Mouse (Mus musculus) gastrocnemius, adult 2 months (tissue): ENCODE measurements around the gene Cyp4f15. TPM values are rescaled to one million over a fixed set of nuclear protein-coding genes. Genes with fewer than 3 reads are reported as not detected.
A peak's percentile ranks its signal among the peaks of the same experiment; 100 is the strongest.
"Not testable (repeated sequence)": the region's sequence is repeated elsewhere in the genome, so short reads cannot be mapped to it uniquely, and the experiment has no call there.

Experiments
- DNase-seq: peaks from one replicate; pipeline ENCODE4 v3.0.0; 2022
- H3K27ac ChIP-seq: fragments of 200-600 bp; 2 replicates; pipeline ENCODE4 v1.8.1; 2022; ENCODE audit warnings: mild to moderate bottlenecking
- H3K4me3 ChIP-seq: fragments of 200-600 bp; 2 replicates; pipeline ENCODE4 v1.8.1; 2022; ENCODE audit warnings: mild to moderate bottlenecking, moderate library complexity
- CTCF ChIP-seq: fragments of 200-600 bp; IDR thresholded peaks from 2 replicates; pipeline ENCODE4 v1.8.1; 2022; ENCODE audit warnings: antibody characterized with exemption, mild to moderate bottlenecking, moderate library complexity
- intact Hi-C: fragments of 180-260 bp; cut with DNase I; formaldehyde crosslinking; loops from one replicate; pipeline ENCODE4 v1.15.1; 2025
- long read RNA-seq, 2 experiments: library from polyadenylated mRNA; stranded (forward); transcript quantifications; one replicate each; pipeline ENCODE4 v2.0.0; 2021
- total RNA-seq, 2 experiments: library from RNA; stranded (reverse); gene quantifications; 2 replicates each; pipeline ENCODE4 v1.2.3; 2021

Gene Cyp4f15
- not detected for total RNA-seq
- long read RNA-seq, experiment 1: 0 reads
- long read RNA-seq, experiment 2: 0 reads

DNA sequence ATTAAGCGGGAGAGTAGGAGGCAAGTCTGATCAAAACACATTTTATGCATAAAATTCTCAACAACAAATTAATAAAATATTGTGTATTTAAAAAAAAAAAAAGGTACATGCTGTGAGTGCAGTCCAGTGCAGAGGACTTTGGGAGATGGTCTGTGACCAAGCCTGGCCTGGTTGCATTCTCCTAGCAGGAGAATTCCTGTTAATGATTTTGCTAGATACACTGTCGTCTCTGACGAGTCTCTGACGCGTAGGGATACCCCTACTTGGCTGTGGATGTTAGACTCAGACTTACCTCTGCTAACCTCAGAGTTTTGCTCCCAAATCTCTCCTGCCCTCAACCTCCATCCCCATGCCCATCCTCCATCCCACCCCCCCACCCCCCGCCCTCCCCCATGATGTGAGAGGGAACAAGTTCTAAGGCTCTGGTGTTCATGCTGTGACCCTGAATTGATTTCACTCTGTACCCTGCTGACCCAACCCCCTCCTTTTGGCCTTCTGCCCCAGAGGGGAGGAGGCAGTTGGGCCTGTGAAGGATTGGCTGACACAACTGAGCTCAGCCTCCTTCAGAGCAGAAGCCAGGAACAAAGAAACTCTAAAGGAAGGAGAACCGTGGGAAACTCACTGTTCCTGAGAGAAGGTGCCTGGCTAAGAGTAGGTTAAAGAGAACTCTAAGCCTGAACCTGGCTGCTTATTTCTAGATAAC is at the start of gene Cyp4f15:
Cyp4f15 (plus strand) TSS at position 580 of the 703 bp plus-strand sequence.
- TF ChIP-seq CTCF: no peak
- intact Hi-C loops: no loop called here
- Histone ChIP-seq H3K4me3 (no peak within 1 kb of the TSS), H3K27ac (no peak within 1 kb of the TSS)
- DNase-seq: no peak

DNA sequence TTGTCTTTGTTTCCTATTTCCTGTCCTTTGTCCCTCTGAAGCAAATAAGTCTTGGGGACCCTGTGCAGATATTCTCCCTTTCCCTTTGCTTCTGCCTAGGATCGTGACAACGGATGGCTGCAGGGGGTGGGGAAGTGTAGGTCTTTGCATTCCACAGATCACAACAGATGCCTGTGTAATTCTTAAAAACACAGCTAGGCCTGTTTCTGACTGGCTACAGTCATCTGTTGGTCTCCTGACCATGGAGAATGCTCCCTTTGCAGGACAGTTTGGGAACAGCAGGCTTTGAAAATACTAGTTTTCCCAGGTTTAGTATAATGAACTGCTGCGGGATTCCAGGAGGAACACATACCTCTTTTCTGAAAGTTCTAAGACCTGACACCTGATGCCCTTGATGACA is 49.1 kb upstream of the Cyp4f15 start:
- Histone ChIP-seq H3K4me3 (no peak overlapping the region), H3K27ac (no peak overlapping the region)
- TF ChIP-seq CTCF: no peak
- intact Hi-C loops: loop anchor here (5.0 to 10.0 kb wide), 2 partner anchors 92 to 316 kb away; no protein-coding TSS in a partner anchor
- no peak for DNase-seq

- TF ChIP-seq CTCF: no peak
- DNase-seq: no peak
- H3K4me3 ChIP-seq: no peak overlapping the region
- intact Hi-C loops: loop anchor here (5.0 to 10.0 kb wide), 2 partner anchors 92 to 315 kb away; no protein-coding TSS in a partner anchor
- no peak overlapping the region for H3K27ac ChIP-seq
Observed at GRCm38 (mm10) chr17:32637151-32637550, 48.3 kb upstream of the Cyp4f15 start.

- TF ChIP-seq CTCF: no peak
- intact Hi-C loops: no loop called here
- Histone ChIP-seq H3K27ac (no peak overlapping the region), H3K4me3 (no peak overlapping the region)
- no peak for DNase-seq
Observed at GRCm38 (mm10) chr17:32646631-32647030, 38.8 kb upstream of the Cyp4f15 start.

- DNase-seq: no peak
- intact Hi-C loops: no loop called here
- Histone ChIP-seq H3K27ac (no peak overlapping the region), H3K4me3 (no peak overlapping the region)
- no peak for TF ChIP-seq CTCF
Observed at GRCm38 (mm10) chr17:32653860-32654259, 31.6 kb upstream of the Cyp4f15 start.

GRCm38 (mm10) chr17:32657041-32657440 is 28.4 kb upstream of the Cyp4f15 start:
- intact Hi-C loops: no loop called here
- no peak for TF ChIP-seq CTCF
- no peak overlapping the region for H3K4me3 ChIP-seq
- no peak overlapping the region for H3K27ac ChIP-seq
- no peak for DNase-seq

GRCm38 (mm10) chr17:32658246-32658645 is 27.2 kb upstream of the Cyp4f15 start:
- H3K4me3 ChIP-seq: no peak overlapping the region
- TF ChIP-seq CTCF: no peak
- no peak overlapping the region for H3K27ac ChIP-seq
- DNase-seq: no peak
- intact Hi-C loops: no loop called here

- no peak for DNase-seq
- H3K27ac ChIP-seq: no peak within 1 kb of the TSS
- H3K4me3 ChIP-seq: no peak within 1 kb of the TSS
- TF ChIP-seq CTCF: no peak
- intact Hi-C loops: no loop called here
Observed at GRCm38 (mm10) chr17:32658712-32659111, 26.7 kb upstream of the Cyp4f15 start, which contains the start of gene Cyp4f40. Gene Cyp4f40 (plus strand): TSS chr17:32658900.

- no peak for DNase-seq
- Histone ChIP-seq H3K27ac (no peak overlapping the region), H3K4me3 (no peak overlapping the region)
- intact Hi-C loops: no loop called here
- TF ChIP-seq CTCF: no peak
Observed at GRCm38 (mm10) chr17:32673976-32674375, 11.5 kb upstream of the Cyp4f15 start.

GRCm38 (mm10) chr17:32676040-32676635 is 9.3 kb upstream of the Cyp4f15 start:
- TF ChIP-seq CTCF: no peak
- DNase-seq: no peak
- no peak overlapping the region for H3K4me3 ChIP-seq
- intact Hi-C loops: no loop called here
- H3K27ac ChIP-seq: no peak overlapping the region

GRCm38 (mm10) chr17:32680404-32680803 is 5.0 kb upstream of the Cyp4f15 start:
- intact Hi-C loops: loop anchor here (1.0 kb wide), 1 partner anchor 152 kb away; no protein-coding TSS in a partner anchor
- peak; percentile 29 for DNase-seq
- Histone ChIP-seq H3K27ac (no peak overlapping the region), H3K4me3 (no peak overlapping the region)
- TF ChIP-seq CTCF: peak; percentile 78

GRCm38 (mm10) chr17:32686722-32687121 is 1.3 kb downstream of the Cyp4f15 start:
- H3K27ac ChIP-seq: no peak overlapping the region
- intact Hi-C loops: no loop called here
- no peak overlapping the region for H3K4me3 ChIP-seq
- no peak for DNase-seq
- no peak for TF ChIP-seq CTCF

GRCm38 (mm10) chr17:32690959-32691358 is 5.5 kb downstream of the Cyp4f15 start:
- DNase-seq: no peak
- Histone ChIP-seq H3K27ac (no peak overlapping the region), H3K4me3 (no peak overlapping the region)
- intact Hi-C loops: no loop called here
- TF ChIP-seq CTCF: no peak

GRCm38 (mm10) chr17:32702826-32703225 is 17.4 kb downstream of the Cyp4f15 start:
- peak; percentile 29; the same call in 1 of the 2 replicates for TF ChIP-seq CTCF
- peak; percentile 23 for DNase-seq
- no peak overlapping the region for H3K4me3 ChIP-seq
- intact Hi-C loops: no loop called here
- no peak overlapping the region for H3K27ac ChIP-seq

- DNase-seq, intact Hi-C loops, H3K27ac ChIP-seq, H3K4me3 ChIP-seq: not testable (repeated sequence)
Observed at GRCm38 (mm10) chr17:32710541-32710940, 25.1 kb downstream of the Cyp4f15 start.

GRCm38 (mm10) chr17:32722151-32722550 is 36.7 kb downstream of the Cyp4f15 start:
- H3K27ac ChIP-seq, DNase-seq, intact Hi-C loops, H3K4me3 ChIP-seq: not testable (repeated sequence)
